Mouse (Mus musculus) liver, embryonic 14.5 days (tissue): ENCODE results near the gene Kif21a.

Experiments
- CTCF ChIP-seq: IDR thresholded peaks from 2 replicates; pipeline ENCODE4 v1.5.1; 2016; ENCODE audit warnings: antibody characterized with exemption, low read depth, control low read depth
- EP300 ChIP-seq: IDR thresholded peaks from 2 replicates; pipeline ENCODE4 v1.6.1; 2016; ENCODE audit warnings: antibody characterized with exemption, low read depth

GRCm38 (mm10) chr15:90975914-90976313, 73.8 kb downstream of the Kif21a start:
- TF ChIP-seq CTCF (peak; percentile 29; the same call in 1 of the 2 replicates), EP300 (no peak)
